Mouse (Mus musculus): ENCODE results near the gene Prps1l1.

Gene Prps1l1

DNA sequence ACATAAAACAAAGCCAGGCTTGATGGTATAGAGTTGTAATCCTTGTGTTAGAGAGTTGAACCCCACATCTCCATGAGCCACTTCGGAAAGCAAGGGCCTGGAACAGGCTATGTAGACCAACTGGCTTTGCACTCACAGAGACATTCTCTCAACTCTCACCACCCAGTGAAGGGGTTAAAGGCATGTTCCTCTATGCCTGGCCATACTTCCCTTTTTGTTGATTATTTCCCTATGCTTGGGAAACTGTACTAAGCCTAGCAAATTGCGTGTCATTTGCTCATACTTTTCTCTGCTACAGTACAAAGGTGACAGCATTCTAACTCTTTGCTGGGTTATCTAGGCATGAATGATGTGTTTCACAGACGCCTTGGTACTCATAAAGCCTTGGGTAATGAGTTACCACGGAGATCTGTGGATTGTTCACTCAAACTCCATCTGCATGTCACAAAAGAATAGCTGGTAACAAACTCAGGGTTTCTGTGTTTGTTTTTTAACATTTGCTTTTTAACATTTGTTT is 41.4 kb downstream of the Prps1l1 start:
- no peak for DNase-seq

DNA sequence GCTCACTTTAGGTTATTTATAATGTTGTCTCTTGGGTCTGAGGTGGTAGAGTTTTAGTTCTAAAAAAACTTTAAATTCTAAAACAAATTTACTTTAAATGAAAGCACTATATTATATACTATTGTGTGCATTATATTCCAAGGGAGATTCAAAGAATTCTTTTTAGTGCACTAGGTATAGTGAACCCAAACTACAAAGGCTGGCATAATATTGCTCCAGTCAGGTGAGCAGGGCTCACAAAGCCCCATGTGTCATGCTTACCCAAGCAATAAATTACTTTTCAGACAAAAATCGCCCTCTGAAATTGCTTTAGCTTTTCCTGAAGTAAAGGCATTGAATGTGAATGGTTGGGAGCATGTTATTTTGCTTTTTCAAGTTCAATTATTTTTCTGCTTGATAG is 43.0 kb downstream of the Prps1l1 start:
- DNase-seq = no peak

Measured in cerebellum, postnatal 10 days (tissue).